Mouse (Mus musculus): ENCODE data around the gene Snrpa. TPM values are rescaled to one million over a fixed set of nuclear protein-coding genes. Genes with fewer than 3 reads are reported as not detected.

The Snrpa gene
- total and polyA plus RNA-seq, 3 experiments, result 67.1 to 233 (median 123) TPM

DNA sequence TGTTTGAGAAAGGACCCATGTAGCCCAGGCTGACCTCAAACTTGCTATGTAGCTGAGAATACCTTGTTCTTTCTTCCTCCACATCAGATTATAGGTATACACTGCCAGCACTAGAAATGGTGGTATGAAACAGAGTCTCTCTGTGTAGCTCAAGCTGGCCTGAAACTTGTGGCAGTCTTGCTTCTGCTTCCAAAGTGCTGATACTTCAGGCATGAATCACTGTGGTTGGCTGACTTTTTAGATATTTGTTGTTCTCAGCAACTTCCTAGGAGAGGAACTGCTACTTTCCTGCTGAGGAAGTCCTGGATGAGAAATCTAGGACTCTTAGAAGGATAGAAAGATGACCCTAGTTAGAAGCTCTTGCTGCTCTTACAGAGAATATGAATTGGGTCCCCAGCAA is 2.3 kb upstream of the Snrpa start:
- no peak for TF ChIP-seq ZC3H11A (IDR thresholded peaks at IDR 0.05; ENCODE audit: low read depth, low read length)
- no peak for TF ChIP-seq SMC3 (IDR thresholded peaks at IDR 0.05; ENCODE audit: low read depth, low read length)
- no peak for TF ChIP-seq ZKSCAN1 (IDR thresholded peaks at IDR 0.05; ENCODE audit: borderline replicate concordance, low read depth, low read length)
- no peak for TF ChIP-seq RCOR1 (conservative IDR thresholded peaks at IDR 0.05; ENCODE audit: low read depth, low read length)
- no peak for TF ChIP-seq MAFK (IDR thresholded peaks at IDR 0.05; ENCODE audit: insufficient replicate concordance, low read length)
- TF ChIP-seq NRF1 (IDR thresholded peaks at IDR 0.05; ENCODE audit: low read depth, low read length), result no peak
- no peak for TF ChIP-seq MAZ (IDR thresholded peaks at IDR 0.05; ENCODE audit: low read depth, low read length)
- TF ChIP-seq POLR2AphosphoS2 (IDR thresholded peaks at IDR 0.05; ENCODE audit: low read depth, low read length), result no peak
- TF ChIP-seq ETS1 (conservative IDR thresholded peaks at IDR 0.05; ENCODE audit: low read depth, low read length), result no peak
- TF ChIP-seq USF1 (IDR thresholded peaks at IDR 0.05; ENCODE audit: low read depth, low read length), result no peak
- DNase-seq (ENCODE audit: extremely low read depth), result no peak
- in situ Hi-C loops (cut with MboI; ENCODE audit: low pct_ligation_motif_present, low pct_unique_long_range_greater_than_20kb, low sequenced_read_pairs), result no loop called here
- H3K27ac ChIP-seq (ENCODE audit: insufficient read depth, low read depth), result no peak overlapping the region
- H3K4me3 ChIP-seq (replicated peaks in 1 of 3; ENCODE audit: low read depth in 2 of 3, low read length in 2 of 3, poor library complexity in 1 of 3), result no peak overlapping the region
- no peaks in the 10 kb centered on the region for H3K27me3 ChIP-seq (replicated peaks)
- H3K4me1 ChIP-seq (ENCODE audit: control insufficient read depth in 1 of 2, insufficient read depth in 2 of 2), result peaks cover 6 to 53% of the 10 kb centered on the region in 2 experiments
- H3K79me2 ChIP-seq (replicated peaks; ENCODE audit: control insufficient read depth, extremely low read depth, insufficient read depth, poor library complexity, severe bottlenecking), result peaks cover 20% of the 10 kb centered on the region
- H3K36me3 ChIP-seq (replicated peaks in 1 of 2; ENCODE audit: control insufficient read depth in 1 of 2, insufficient read depth in 1 of 2, low read length in 1 of 2), result peaks cover 12 to 57% of the 10 kb centered on the region in 2 experiments
- no peak overlapping the region for H3K4me2 ChIP-seq (ENCODE audit: insufficient read depth, low read depth, poor library complexity, severe bottlenecking)
- H3K9me3 ChIP-seq (replicated peaks; ENCODE audit: low read length), result no peaks in the 10 kb centered on the region
- H3K9ac ChIP-seq (ENCODE audit: insufficient read depth, low read depth), result no peak overlapping the region
- dilution Hi-C loops (cut with MboI; ENCODE audit: extremely low pct_ligation_motif_present, extremely low pct_unique_long_range_greater_than_20kb, low sequenced_read_pairs), result no loop called here

DNA sequence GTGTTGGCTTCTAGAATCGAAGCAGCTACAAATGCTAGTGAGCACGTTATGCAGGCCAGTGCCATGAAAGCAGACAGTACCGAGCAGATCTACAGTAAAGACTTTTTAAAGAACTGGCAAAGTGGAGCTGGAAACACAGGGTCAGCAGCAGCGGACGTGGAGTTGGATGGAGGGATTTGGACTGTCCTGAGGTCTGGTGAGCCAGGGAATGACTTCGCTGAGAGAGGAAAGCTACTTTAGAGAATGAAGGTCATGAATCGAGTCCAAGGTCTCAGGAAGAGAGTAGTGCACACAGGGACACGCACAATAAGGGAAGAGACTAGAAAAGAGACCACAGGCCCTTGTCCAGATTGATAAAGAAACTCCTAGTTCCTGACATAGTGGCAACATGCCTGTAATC is 1.6 kb upstream of the Snrpa start:
- H3K4me1 ChIP-seq (ENCODE audit: control insufficient read depth in 1 of 2, insufficient read depth in 2 of 2), result peaks cover 11 to 59% of the 10 kb centered on the region in 2 experiments
- in situ Hi-C loops (cut with MboI; ENCODE audit: low pct_ligation_motif_present, low pct_unique_long_range_greater_than_20kb, low sequenced_read_pairs) (no loop called here), dilution Hi-C loops (cut with MboI; ENCODE audit: extremely low pct_ligation_motif_present, extremely low pct_unique_long_range_greater_than_20kb, low sequenced_read_pairs) (no loop called here)
- H3K79me2 ChIP-seq (replicated peaks; ENCODE audit: control insufficient read depth, extremely low read depth, insufficient read depth, poor library complexity, severe bottlenecking), result peaks cover 27% of the 10 kb centered on the region
- H3K36me3 ChIP-seq (replicated peaks in 1 of 2; ENCODE audit: control insufficient read depth in 1 of 2, insufficient read depth in 1 of 2, low read length in 1 of 2), result peaks cover 15 to 57% of the 10 kb centered on the region in 2 experiments
- H3K27me3 ChIP-seq (replicated peaks), result no peaks in the 10 kb centered on the region
- H3K4me2 ChIP-seq (ENCODE audit: insufficient read depth, low read depth, poor library complexity, severe bottlenecking), result no peak overlapping the region
- DNase-seq (ENCODE audit: extremely low read depth), result no peak
- no peak overlapping the region for H3K9ac ChIP-seq (ENCODE audit: insufficient read depth, low read depth)
- TF ChIP-seq JUND (conservative IDR thresholded peaks at IDR 0.05; ENCODE audit: low read depth, low read length) (no peak), POLR2A (IDR thresholded peaks at IDR 0.05; ENCODE audit: low read depth, low read length) (no peak), RCOR1 (conservative IDR thresholded peaks at IDR 0.05; ENCODE audit: low read depth, low read length) (no peak), ZKSCAN1 (IDR thresholded peaks at IDR 0.05; ENCODE audit: borderline replicate concordance, low read depth, low read length) (no peak), ETS1 (conservative IDR thresholded peaks at IDR 0.05; ENCODE audit: low read depth, low read length) (no peak), POLR2AphosphoS2 (IDR thresholded peaks at IDR 0.05; ENCODE audit: low read depth, low read length) (no peak), NRF1 (IDR thresholded peaks at IDR 0.05; ENCODE audit: low read depth, low read length) (no peak), SMC3 (IDR thresholded peaks at IDR 0.05; ENCODE audit: low read depth, low read length) (no peak), ZC3H11A (IDR thresholded peaks at IDR 0.05; ENCODE audit: low read depth, low read length) (no peak), MAFK (IDR thresholded peaks at IDR 0.05; ENCODE audit: insufficient replicate concordance, low read length) (no peak), CHD1 (IDR thresholded peaks at IDR 0.05; ENCODE audit: low read depth, low read length) (no peak), GABPA (IDR thresholded peaks at IDR 0.05; ENCODE audit: insufficient replicate concordance, low read depth, low read length) (no peak)
- no peaks in the 10 kb centered on the region for H3K9me3 ChIP-seq (replicated peaks; ENCODE audit: low read length)
- H3K27ac ChIP-seq (ENCODE audit: insufficient read depth, low read depth), result no peak overlapping the region
- no peak overlapping the region for H3K4me3 ChIP-seq (replicated peaks in 1 of 3; ENCODE audit: low read depth in 2 of 3, low read length in 2 of 3, poor library complexity in 1 of 3)

All from CH12.LX (cell line).